Mouse (Mus musculus) layer of hippocampus, postnatal 10 days (tissue): Measurements from ENCODE around the gene Nrxn1. TPM values are rescaled to one million over a fixed set of nuclear protein-coding genes. Genes with fewer than 3 reads are reported as not detected.
"Not testable (repeated sequence)": the region's sequence is repeated elsewhere in the genome, so short reads cannot be mapped to it uniquely, and the experiment has no call there.

Source experiments
- DNase-seq, 2 experiments: peaks; one replicate each; pipeline ENCODE4 v3.0.0; 2021; ENCODE audit warnings: low spot score in 2 of 2
- total RNA-seq, 2 experiments: library from RNA; stranded (reverse); gene quantifications; 2 replicates each; pipeline ENCODE4 v1.2.3; 2021

Nrxn1 gene
- total RNA-seq, 2 experiments from 2014 or later: 525 to 620 TPM

DNA sequence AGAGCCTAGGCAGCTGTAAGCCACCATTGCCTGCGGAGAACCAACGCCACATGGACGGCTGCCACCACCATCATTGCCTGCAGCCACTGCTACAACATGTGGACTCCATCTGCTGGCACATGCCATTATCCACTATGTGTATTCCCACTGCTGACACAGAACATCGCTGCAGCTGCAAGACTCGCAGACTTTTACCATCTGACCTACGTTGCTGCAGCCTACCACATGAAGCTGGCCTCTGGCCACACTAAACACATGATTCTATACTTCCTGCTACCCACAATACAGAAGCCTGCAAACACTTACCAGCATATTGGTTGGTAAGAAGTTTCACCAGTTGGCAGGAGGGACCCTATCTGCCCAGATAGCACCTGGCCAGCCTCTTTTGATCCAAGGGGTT, 769.2 kb downstream of the Nrxn1 start:
- DNase-seq: no peak

DNA sequence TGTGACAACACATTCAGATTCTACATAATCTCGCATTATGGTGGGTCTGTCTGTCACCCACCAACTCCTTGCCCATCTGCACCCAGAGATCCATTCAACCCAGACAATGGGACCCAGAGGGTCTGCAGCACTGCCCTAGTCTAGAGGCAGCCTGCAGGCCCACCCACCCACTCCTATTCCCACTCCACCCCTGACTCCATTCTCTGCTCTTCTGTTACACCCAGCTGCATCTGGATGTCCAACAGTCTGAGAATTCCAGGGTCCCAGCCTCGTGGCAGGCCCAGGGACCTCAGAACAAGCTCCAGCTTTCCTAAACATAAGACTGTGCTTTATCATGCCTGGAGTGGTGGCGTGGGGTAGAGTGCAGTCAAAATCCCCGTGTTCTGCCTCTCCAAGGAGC, 820.6 kb downstream of the Nrxn1 start:
- no peak for DNase-seq

DNA sequence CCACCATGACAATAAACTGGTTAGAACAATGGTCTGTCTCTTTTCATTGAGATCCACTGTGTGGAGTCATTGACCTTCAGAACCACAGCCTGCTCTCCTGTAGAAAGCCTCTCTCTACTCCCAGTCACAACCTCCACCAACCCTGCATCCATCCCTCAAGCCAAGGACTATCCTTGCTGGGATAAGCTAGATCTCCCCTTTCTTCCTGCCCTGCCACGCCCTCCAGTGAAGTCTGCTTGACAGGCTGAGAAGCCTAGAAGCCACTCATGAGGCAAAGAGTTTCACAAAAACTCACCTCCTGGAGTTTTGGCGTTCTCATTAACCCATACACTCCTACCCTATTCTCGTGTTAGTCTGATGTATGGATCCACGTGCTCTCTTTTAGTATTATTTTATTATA, 821.7 kb downstream of the Nrxn1 start:
- DNase-seq: no peak

DNA sequence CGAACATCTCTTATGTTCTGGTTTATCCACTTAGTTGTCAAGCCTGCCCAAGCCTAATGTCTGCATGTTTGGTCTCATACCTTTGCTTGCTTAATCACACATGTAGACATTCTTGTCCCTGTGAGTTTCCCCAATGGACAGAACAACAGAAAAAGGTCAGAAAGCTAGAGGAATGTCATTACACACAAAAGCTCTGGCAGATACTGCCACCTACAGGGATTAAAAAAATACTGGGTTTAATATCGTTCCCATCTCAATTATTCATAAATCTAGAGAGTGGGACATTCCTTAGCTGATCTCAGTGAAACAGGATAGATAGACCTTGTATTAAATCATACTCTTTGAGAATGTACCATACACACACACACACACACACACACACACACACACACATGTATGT, 823.7 kb downstream of the Nrxn1 start:
- DNase-seq: no peak

DNA sequence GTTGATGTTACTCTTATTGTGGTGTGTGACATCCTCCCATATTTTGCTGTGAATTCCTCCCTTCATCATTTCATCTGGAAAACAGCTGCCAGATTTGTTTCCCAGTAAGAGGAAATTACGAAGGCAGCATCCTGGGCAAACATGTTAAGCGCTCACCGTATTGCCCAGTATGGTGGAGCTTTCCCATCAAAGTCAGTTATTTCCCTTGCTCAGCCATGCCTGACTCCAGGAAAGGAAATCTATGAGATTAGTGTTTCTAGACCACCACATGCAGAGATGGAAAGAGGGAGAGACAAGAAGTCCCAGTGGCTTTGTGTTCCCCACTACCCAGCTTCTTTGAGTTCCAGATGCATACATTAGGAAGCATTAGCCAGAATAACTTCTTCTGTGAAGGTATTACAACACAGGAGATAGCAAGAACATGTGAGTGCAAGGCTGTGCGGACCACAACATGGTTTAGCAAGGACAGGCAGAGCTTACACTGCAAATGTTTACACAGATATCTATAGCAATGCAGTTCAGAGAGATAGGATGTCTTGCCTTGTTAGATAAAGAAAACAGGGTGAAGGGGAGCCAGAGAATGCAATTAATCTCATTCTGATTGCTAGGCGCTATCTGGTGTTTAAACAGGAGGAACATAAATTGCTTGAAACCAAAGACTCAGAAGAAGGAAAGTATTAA, 839.3 kb downstream of the Nrxn1 start:
- DNase-seq: no peak

DNA sequence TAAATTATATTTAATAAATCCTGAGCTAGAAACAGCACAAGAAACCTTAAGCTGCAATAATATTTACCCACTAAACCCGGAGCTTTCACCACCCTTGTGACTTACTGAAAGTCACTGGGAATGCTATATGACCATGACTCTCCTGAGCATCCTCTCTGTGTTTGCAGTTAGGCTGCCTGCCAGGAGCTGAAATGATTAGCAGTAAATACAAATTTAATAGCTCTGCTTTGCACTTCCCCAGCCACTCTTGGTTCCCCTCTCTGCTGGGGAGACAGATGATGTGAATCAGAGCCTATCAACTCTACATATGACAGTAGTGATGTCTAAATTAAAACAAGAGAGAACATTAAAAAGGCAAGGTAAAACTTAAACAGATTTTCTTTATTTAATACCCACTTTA, 840.7 kb downstream of the Nrxn1 start:
- no peak for DNase-seq

DNA sequence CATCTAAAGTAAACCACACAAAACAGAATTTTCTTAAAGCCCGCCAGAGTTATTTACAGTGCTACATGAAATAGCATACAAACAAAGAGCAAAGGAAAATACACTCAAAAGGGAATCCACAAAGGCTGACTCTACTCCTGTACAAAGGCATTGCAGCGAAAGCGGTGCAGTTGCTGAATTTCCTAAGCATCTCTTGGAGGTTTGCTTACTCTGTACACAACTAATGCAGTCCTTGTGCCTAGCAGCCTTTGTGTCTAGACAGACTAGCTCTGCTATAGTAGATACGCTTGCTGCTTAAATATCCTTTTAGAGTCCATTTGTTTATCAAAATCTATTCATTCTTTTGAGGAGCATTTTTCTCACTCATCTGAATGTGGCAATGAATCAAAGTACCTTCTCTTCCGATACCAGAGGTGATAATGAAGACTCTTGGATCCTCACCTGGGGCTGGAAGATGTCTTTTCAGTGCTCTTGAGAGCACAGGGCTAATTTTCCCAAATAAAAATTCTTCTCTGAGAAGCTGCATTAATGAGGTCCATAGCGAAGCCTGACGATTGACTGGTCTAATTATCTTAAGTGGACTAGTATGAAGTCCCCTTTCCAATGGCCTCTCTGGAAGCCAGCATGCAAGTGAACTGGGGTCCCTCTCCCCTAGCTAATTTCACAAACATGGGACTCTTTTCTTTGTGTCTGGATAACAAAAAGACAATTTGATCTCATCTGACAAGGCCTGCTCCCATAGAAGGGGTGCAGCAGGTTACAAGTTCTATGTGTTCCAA, 845.6 kb downstream of the Nrxn1 start:
- no peak for DNase-seq

DNA sequence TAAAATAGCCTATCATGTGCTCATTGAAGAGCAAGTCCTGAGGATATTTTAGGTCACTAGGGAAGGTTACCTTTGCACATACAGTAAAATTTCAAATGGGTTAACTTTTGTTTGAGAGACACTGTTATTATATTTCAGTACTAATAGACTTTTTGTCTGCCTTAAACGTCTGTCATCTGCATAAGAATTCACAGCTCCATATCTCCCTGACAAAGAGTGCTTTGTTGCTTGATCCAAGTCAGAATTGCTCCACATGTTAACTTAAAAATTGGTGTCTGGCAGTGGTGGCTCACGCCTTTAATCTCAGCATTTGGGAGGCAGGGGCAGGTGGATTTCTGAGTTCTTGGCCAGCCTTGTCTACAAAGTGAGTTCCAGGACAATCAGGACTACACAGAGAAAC, 848.5 kb downstream of the Nrxn1 start:
- no peak for DNase-seq

DNA sequence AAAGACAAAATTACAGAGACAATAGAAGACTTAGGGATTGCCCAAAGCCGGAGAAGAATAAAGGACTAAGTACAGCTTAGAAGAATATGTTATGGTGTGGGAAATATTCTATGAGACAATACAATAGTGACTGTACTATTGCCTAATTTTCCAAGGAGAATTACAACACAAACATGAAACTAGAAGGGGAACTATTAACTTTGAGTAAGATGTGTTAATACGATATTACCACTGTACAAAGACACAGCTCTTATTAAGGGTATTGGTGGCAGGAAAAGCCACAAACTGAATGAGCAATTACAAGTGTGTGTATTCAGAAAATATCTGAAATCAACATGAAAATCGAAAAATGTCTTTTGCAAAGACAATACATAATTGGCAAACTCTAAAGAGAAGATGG, 853.9 kb downstream of the Nrxn1 start:
- no peak for DNase-seq

DNA sequence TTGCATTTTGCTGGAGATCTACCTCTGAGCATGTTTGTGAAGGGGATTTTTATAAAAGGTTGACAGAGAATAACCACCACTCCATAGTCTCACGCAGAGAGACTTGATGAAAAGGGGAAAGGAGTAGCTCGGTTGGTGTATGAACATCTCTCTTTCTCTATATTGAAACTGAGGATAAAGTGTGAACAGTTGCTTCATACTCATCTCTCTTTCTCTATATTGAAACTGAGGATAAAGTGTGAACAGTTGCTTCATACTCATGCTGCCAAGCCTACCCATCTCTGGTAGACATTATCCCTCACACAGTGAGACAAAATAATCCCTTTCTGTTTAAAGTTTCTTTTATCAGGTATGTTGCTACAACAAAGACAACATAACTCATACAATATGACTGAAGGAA, 854.4 kb downstream of the Nrxn1 start:
- no peak for DNase-seq

DNA sequence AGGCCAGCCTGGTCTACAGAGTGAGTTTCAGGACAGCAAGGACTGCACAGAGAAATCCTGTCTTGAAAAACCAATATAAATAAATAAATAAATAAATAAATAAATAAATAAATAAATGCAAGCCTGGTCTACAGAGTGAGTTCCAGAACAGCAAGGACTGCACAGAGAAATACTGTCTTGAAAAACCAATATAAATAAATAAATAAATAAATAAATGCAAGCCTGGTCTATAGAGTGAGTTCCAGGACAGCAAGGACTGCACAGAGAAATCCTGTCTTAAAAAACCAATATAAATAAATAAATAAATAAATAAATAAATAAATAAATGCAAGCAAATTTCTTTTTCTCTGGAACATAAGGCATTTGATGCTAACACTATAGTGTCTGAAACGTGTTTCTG, 857.2 kb downstream of the Nrxn1 start:
- DNase-seq: not testable (repeated sequence)

DNA sequence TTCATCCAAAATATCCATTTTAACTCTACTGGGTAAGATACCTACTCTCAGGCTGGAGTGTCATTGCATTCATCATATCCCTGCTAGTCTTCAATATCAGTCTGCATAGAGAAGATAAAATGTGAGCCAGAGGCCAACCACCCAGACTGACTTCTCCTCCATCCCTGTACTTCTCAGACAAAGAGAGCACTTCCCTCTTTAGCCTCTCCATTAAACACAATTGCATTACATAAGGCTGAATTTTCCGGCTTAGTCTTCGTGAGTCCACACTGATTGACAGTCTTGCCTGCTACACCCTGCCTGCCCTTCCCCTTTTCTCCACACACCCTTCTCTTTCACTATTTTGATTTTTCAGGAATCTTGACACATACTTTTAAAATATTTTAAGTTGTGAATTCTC, 858.1 kb downstream of the Nrxn1 start:
- DNase-seq: no peak

DNA sequence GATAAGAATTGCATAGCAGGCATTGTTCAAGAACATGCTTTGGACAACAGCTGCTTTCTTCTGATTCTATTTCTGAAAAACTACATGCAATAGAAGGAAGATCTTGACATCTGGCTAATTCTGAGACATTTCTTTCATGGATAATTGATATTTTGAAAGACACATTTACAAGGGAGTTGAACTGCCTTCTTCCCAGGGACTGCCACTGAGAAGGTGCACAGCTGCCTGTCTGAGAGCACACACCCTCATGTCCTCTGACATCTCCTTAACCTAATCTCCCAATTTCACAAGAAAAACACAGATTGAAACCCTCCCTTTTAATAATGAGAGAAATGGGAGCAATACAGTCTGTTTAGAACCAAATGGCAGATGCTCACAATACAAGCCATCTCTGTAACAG, 884.3 kb downstream of the Nrxn1 start:
- no peak for DNase-seq

DNA sequence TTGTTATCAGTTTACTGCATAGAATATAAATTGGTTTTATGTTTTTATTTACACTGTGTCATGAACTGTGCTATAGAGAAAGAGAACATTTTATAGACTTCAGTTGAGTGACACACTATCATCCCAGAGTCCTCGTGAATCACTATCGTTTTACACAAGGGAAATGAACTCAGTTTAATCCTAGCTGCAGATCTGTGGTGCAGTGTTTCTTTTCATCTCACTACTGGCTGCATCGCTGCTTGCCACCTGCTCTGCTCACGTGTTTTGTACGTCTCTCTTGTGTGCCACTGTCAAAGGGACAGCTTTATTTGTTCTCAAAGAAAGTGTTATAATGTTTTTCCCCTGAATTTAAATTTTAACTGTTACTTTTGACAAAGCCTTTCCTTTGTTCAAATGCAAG, 885.3 kb downstream of the Nrxn1 start:
- DNase-seq: no peak

DNA sequence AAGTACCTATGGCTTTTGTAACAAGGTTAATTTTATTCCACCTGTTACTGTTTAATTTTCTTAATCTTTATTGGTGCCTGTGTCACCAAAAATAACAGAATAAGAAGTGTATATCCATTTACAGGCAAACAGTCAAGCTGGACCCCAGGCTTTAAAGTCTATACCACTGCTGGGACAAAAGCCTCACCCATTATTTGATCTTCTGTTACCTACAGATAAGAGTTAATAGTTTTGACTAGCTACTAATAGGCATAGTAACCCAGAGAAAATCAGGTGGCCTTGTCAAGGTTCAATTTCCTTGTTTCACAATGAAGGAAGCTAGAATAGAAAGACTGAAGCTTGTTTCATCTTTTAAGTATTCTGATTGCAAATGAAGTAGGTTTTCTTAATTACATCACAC, 888.9 kb downstream of the Nrxn1 start:
- no peak for DNase-seq

DNA sequence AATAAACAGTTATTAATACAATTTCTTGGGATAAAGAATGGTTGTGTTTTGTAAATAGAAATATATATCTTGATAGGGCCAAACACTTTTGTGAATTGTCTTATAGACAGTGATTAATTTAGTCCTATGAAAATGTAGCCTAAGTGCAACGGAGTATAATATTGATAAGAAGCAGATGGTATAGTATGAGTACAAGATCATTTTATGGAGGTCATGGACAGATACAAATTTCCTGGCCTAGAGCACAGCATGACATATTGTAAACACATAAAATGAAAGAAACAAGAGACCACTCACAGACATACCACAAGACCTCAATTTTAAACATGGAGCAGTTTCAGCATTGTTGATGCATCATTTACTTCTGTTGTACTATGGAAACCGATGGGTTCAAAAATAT, 890.1 kb downstream of the Nrxn1 start:
- no peak for DNase-seq

DNA sequence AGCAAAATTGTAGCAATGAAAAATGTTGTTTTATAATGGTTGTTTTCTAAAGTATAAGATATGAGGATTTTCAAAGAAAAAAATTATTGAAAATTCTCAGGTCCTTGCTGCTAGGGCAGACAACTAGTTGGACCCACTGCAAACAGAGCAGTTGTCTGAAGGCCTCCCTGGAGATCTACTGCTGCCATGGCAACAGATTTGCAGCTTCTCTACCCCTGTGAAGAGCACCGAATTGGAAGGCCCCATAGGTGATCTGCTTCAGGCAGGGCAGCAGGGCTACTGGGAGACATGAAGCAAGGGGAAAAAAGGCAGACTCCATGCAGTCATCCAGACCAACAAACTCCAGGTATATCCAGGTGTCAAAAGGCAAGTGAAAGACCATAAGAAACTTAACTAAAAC, 896.1 kb downstream of the Nrxn1 start:
- DNase-seq: no peak

DNA sequence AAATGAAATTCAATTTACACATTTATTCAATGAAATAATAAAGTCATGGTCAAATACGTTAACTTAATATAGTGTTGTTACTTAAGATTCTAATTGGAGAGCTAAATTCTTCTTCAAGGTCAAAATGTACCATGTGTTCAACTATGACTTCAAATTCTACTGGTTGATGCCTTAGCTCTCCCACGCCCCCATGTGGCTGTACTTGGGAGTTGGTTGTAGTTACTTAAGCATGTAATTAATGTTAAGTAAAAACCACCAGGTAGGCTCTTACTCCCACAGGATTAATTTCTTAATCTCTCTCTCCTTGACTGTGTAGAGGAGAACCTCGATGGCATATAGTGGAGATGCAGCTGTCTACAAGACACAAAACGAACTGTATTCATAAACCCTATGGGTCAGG, 951.3 kb downstream of the Nrxn1 start:
- no peak for DNase-seq

DNA sequence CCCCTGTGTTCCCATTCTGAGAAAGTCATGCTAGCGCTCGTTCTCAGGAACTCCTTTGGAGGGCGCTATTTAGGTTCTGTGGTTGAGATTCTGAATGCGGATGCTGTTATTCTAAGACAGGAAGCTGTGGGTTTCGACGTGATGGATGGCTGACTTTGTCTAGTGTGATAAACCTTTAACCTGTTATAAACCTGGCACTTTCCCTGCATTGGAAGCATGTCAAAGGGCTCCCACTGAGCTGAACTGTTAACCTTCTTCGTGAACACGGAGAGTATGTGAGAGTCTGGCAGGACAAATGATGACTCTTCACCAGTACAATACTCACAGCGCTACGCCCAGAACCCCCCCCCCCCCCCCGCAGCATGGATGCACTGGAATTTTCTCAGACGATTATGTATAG, 962.0 kb downstream of the Nrxn1 start:
- DNase-seq: no peak

DNA sequence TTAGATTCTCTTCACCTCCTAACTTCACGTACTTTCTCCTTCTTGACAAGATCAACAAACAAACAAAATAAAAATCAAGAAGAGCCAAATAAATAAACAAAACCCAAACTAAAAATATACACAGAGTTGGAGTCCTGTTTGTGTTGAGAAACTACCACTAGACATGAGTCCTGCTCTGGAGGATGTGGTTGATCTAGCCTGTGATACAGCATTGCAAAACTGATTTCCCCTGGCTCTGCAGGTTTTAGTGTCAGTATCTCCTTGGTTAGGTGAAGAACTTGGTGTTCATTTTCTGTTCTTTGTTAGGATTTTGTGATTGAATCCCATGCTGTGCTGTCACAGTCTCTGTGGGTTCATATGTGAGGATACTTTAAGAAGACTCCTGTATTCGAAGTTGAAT, 963.7 kb downstream of the Nrxn1 start:
- DNase-seq: no peak

DNA sequence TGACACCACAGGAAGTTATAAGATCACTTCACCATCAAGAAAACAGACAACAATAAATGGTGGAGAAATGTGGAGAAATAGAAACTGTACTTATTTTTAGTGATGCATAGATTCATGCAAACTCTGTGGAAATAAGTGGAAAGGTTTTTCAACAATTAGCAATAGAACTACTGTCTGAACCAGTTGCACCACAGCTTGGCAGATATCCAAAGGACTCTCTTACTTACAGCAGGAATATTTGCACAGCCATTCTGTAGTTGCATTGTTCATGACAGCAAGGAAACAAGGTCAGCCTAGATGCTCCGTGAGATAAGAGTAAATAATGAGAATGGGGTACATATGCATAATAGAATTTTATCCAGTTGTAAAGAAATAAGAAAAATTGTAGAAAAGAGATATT, 965.3 kb downstream of the Nrxn1 start:
- no peak for DNase-seq

DNA sequence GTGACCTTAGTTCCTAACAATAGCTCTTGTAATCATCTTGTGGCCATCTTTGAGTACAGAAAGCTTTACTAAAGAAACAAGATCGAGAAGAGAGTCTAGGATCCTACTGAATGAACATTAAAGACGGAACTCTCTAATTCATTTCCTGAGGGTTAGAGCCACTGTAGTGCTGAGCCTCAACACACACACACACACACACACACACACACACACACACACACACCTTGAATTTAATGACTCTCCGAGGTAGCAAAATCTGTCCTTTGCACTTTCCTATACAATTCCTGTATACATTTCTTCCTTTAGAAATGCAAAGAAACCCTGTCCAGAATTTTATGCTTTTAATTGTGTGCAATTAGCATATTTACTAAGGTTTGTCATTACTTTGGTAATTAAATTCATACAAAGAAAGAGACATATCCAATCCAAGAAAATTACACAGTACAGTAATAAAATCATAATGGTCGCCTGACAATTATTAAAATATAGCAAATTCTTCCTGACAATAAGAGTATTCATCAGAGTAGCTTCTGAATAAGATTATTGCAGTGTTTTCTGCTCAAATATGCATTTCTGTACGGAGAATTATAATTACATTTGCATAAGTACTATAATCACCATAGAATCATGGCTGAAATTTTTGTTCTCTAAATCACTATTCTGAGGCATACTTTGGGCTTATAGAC, 969.9 kb downstream of the Nrxn1 start:
- DNase-seq: no peak

DNA sequence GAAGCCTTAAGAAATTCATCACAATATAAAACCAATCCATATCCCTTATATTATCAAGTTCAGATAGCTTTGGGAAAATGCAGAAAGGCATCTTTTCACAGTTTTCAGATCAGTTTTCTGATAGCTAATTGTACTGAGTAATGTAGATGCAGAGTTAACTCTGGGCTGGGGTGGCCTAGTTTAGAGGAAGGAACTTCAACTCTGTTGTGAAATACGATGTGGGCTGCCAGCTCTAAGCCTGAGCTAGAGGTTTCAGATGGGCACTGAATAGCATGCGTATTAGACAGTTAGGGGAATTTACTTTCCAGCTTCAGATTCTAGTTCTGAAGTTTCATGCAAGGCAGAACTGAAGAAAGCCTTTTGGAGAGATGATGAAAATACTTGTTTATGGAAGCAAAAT, 976.6 kb downstream of the Nrxn1 start:
- no peak for DNase-seq
